Mouse (Mus musculus): Measurements from ENCODE around the gene Mrpl55. TPM values are rescaled to one million over a fixed set of nuclear protein-coding genes. Genes with fewer than 3 reads are reported as not detected.

The Mrpl55 gene
- polyA plus RNA-seq, 1 experiment = 36.0 TPM

GRCm38 (mm10) chr11:59228122-59228953, 26.1 kb downstream of the Mrpl55 start, which contains the start of gene Arf1:
TSS of gene Arf1 (minus strand) at chr11:59228270.
- Histone ChIP-seq H3K36me3 (ENCODE audit: control insufficient read depth, insufficient read depth) (peaks cover 3% of the 10 kb centered on the region), H3K79me2 (ENCODE audit: control insufficient read depth, insufficient read depth) (peaks cover 47% of the 10 kb centered on the region), H3K27me3 (ENCODE audit: control insufficient read depth, insufficient read depth, insufficient read length) (no peaks in the 10 kb centered on the region), H3K4me2 (ENCODE audit: low read depth) (peak within 1 kb of the TSS; percentile 96), H3ac (ENCODE audit: control insufficient read depth, insufficient read length) (peak within 1 kb of the TSS; percentile 89), H3K4me3 (peak within 1 kb of the TSS; percentile 98)
- TF ChIP-seq MYOG (IDR thresholded peaks at IDR 0.05; ENCODE audit: control insufficient read depth in 1 of 3, insufficient read depth in 1 of 3, insufficient read length in 2 of 3, low read depth in 2 of 3) (peak in 1 of 3 experiments; percentile 48), REST (IDR thresholded peaks at IDR 0.05; ENCODE audit: insufficient read depth, insufficient read length) (no peak), SRF (IDR thresholded peaks at IDR 0.05; ENCODE audit: control insufficient read depth, insufficient read length, low read depth) (no peak), POLR2A (IDR thresholded peaks at IDR 0.05; ENCODE audit: insufficient read length, low read depth) (peak; percentile 88), MAX (IDR thresholded peaks at IDR 0.05; ENCODE audit: low read depth) (no peak), TCF12 (IDR thresholded peaks at IDR 0.05; ENCODE audit: insufficient read depth, poor library complexity, severe bottlenecking) (no peak), POLR2AphosphoS2 (IDR thresholded peaks at IDR 0.05; ENCODE audit: insufficient read length, low read depth) (peak; percentile 86), TCF3 (IDR thresholded peaks at IDR 0.05; ENCODE audit: insufficient read length, low read depth) (no peak), CEBPB (IDR thresholded peaks at IDR 0.05; ENCODE audit: insufficient read depth, poor library complexity, severe bottlenecking) (no peak), USF1 (IDR thresholded peaks at IDR 0.05; ENCODE audit: low read depth) (no peak), E2F4 (IDR thresholded peaks at IDR 0.05; ENCODE audit: insufficient read depth) (peak; percentile 34), MYOD1 (IDR thresholded peaks at IDR 0.05; ENCODE audit: control insufficient read depth in 1 of 3, insufficient read length in 2 of 3, low read depth in 2 of 3) (no peak)

GRCm38 (mm10) chr11:59230144-59230760, 28.0 kb downstream of the Mrpl55 start:
- TF ChIP-seq USF1 (IDR thresholded peaks at IDR 0.05; ENCODE audit: low read depth) (no peak), MYOD1 (IDR thresholded peaks at IDR 0.05; ENCODE audit: control insufficient read depth in 1 of 3, insufficient read length in 2 of 3, low read depth in 2 of 3) (no peak), SRF (IDR thresholded peaks at IDR 0.05; ENCODE audit: control insufficient read depth, insufficient read length, low read depth) (no peak), CEBPB (IDR thresholded peaks at IDR 0.05; ENCODE audit: insufficient read depth, poor library complexity, severe bottlenecking) (no peak)
- Histone ChIP-seq H3K27me3 (ENCODE audit: control insufficient read depth, insufficient read depth, insufficient read length) (no peaks in the 10 kb centered on the region), H3K4me2 (ENCODE audit: low read depth) (no peak overlapping the region)

DNA sequence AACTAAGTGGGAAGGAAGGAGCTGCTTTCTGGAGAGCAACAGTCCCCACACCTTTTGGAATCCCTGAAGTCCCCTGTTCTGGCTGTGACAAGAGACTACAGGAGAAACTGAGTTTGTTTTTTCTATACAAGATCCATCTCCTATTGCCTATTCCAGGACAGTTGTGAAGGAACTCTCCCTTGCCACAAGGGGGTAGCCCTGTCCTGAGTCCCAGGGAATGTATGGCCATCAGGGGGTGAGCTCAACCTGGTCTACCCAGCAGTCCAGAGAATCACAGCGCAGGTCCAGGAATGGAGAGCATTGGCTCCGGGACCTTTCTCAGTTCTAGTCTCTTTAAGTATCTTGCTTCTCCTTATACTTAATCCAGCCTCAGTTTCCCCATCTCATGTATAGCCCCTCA, 30.5 kb downstream of the Mrpl55 start:
- Histone ChIP-seq H3K27me3 (ENCODE audit: control insufficient read depth, insufficient read depth, insufficient read length) (peaks cover 10% of the 10 kb centered on the region), H3K4me2 (ENCODE audit: low read depth) (no peak overlapping the region), H3K79me2 (ENCODE audit: control insufficient read depth, insufficient read depth) (peaks cover 2% of the 10 kb centered on the region), H3K36me3 (ENCODE audit: control insufficient read depth, insufficient read depth) (no peaks in the 10 kb centered on the region), H3ac (ENCODE audit: control insufficient read depth, insufficient read length) (no peak overlapping the region), H3K4me3 (no peak overlapping the region)
- TF ChIP-seq TCF12 (IDR thresholded peaks at IDR 0.05; ENCODE audit: insufficient read depth, poor library complexity, severe bottlenecking) (no peak), USF1 (IDR thresholded peaks at IDR 0.05; ENCODE audit: low read depth) (no peak), POLR2AphosphoS2 (IDR thresholded peaks at IDR 0.05; ENCODE audit: insufficient read length, low read depth) (no peak), CEBPB (IDR thresholded peaks at IDR 0.05; ENCODE audit: insufficient read depth, poor library complexity, severe bottlenecking) (no peak), MYOG (IDR thresholded peaks at IDR 0.05; ENCODE audit: control insufficient read depth in 1 of 3, insufficient read depth in 1 of 3, insufficient read length in 2 of 3, low read depth in 2 of 3) (no peak), POLR2A (IDR thresholded peaks at IDR 0.05; ENCODE audit: insufficient read length, low read depth) (no peak)

More at GRCm38 (mm10) chr11:59230144-59230760, 28.0 kb downstream of the Mrpl55 start:
- peaks cover 27% of the 10 kb centered on the region for H3K79me2 ChIP-seq (ENCODE audit: control insufficient read depth, insufficient read depth)
- peaks cover 3% of the 10 kb centered on the region for H3K36me3 ChIP-seq (ENCODE audit: control insufficient read depth, insufficient read depth)
- H3K4me3 ChIP-seq = no peak overlapping the region
- H3ac ChIP-seq (ENCODE audit: control insufficient read depth, insufficient read length) = no peak overlapping the region

DNA sequence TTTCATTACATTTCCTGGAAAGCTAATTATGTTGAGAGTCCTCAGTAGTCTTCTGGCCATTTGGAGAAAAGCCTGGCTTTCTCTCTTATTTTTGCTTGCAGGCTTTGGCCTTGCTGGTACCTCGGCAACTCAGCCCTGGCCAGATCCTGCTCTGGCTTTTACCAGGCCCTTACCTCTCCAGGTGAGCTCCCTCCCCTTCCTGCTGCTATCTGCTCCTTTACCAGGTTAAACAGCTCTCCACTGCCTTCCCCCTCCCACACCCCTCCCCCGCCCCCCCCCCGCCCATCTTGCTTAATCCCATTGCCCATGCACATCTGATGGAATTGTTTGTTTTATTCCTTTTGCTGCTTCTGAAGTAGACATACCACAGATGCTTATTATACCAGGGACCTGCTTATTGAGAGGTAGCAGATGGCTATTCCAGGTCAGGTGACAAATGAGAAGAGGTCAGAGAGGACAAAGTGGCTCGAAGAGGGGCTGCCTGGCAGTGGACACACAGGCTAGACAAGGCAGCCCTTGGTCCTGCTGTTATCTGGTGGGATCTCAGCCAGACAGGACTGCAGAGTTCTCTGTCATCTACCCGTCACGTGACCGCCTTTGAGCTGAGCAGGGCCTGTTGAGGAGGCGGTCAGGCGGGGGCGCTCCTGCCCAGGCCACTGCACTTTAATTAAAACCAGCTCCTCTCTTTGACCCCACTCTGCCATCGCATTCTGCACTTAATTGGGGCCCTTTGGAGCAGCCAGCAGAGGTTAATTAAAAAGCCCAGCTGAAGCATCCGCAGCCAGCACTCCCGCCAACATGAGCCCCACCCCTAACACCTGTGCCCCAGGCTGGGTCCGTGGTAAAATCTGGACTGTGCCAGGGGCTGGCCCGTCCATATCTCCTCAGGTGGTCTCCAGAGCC, 36.5 kb downstream of the Mrpl55 start:
- Histone ChIP-seq H3K36me3 (ENCODE audit: control insufficient read depth, insufficient read depth) (no peaks in the 10 kb centered on the region), H3K79me2 (ENCODE audit: control insufficient read depth, insufficient read depth) (no peaks in the 10 kb centered on the region), H3K4me3 (no peak overlapping the region), H3K4me2 (ENCODE audit: low read depth) (no peak overlapping the region), H3K27me3 (ENCODE audit: control insufficient read depth, insufficient read depth, insufficient read length) (peaks cover 67% of the 10 kb centered on the region), H3ac (ENCODE audit: control insufficient read depth, insufficient read length) (no peak overlapping the region)
- TF ChIP-seq POLR2A (IDR thresholded peaks at IDR 0.05; ENCODE audit: insufficient read length, low read depth) = no peak
- peak; percentile 71 for TF ChIP-seq USF1 (IDR thresholded peaks at IDR 0.05; ENCODE audit: low read depth)

DNA sequence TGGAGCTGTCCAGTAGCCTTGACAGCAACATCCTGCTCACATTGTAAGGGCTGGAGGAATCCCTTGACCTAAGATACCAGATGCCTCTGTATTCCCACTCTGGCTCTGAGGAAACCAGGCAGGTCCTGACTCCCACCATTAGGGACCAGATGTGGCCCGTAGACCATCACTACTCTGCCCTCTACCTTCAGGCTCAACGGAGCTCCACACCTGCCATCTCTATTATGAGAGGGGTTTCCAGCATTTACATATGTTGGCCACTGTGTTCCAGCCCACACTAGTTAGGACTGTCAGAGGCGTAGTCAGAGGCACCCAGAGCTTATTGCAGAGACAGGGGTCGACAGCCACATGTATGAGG, 37.1 kb downstream of the Mrpl55 start:
- H3ac ChIP-seq (ENCODE audit: control insufficient read depth, insufficient read length) = no peak overlapping the region
- H3K4me3 ChIP-seq = no peak overlapping the region

More for the DNA sequence above, 37.1 kb downstream of the Mrpl55 start:
- peaks cover 72% of the 10 kb centered on the region for H3K27me3 ChIP-seq (ENCODE audit: control insufficient read depth, insufficient read depth, insufficient read length)
- H3K36me3 ChIP-seq (ENCODE audit: control insufficient read depth, insufficient read depth) = no peaks in the 10 kb centered on the region
- no peak overlapping the region for H3K4me2 ChIP-seq (ENCODE audit: low read depth)
- no peak for TF ChIP-seq E2F4 (IDR thresholded peaks at IDR 0.05; ENCODE audit: insufficient read depth)
- TF ChIP-seq POLR2A (IDR thresholded peaks at IDR 0.05; ENCODE audit: insufficient read length, low read depth) = no peak
- no peak for TF ChIP-seq MYOD1 (IDR thresholded peaks at IDR 0.05; ENCODE audit: control insufficient read depth in 1 of 3, insufficient read length in 2 of 3, low read depth in 2 of 3)
- no peak for TF ChIP-seq CEBPB (IDR thresholded peaks at IDR 0.05; ENCODE audit: insufficient read depth, poor library complexity, severe bottlenecking)
- TF ChIP-seq REST (IDR thresholded peaks at IDR 0.05; ENCODE audit: insufficient read depth, insufficient read length) = no peak
- TF ChIP-seq MAX (IDR thresholded peaks at IDR 0.05; ENCODE audit: low read depth) = no peak
- no peak for TF ChIP-seq MYOG (IDR thresholded peaks at IDR 0.05; ENCODE audit: control insufficient read depth in 1 of 3, insufficient read depth in 1 of 3, insufficient read length in 2 of 3, low read depth in 2 of 3)
- no peak for TF ChIP-seq TCF3 (IDR thresholded peaks at IDR 0.05; ENCODE audit: insufficient read length, low read depth)
- no peak for TF ChIP-seq USF1 (IDR thresholded peaks at IDR 0.05; ENCODE audit: low read depth)
- no peak for TF ChIP-seq POLR2AphosphoS2 (IDR thresholded peaks at IDR 0.05; ENCODE audit: insufficient read length, low read depth)
- no peak for TF ChIP-seq SRF (IDR thresholded peaks at IDR 0.05; ENCODE audit: control insufficient read depth, insufficient read length, low read depth)
- TF ChIP-seq TCF12 (IDR thresholded peaks at IDR 0.05; ENCODE audit: insufficient read depth, poor library complexity, severe bottlenecking) = no peak
- H3K79me2 ChIP-seq (ENCODE audit: control insufficient read depth, insufficient read depth) = no peaks in the 10 kb centered on the region

Data from myocyte (in vitro differentiated cells).